Mouse (Mus musculus) forebrain, embryonic 15.5 days (tissue): ENCODE results near the gene 4930432K21Rik. TPM values are rescaled to one million over a fixed set of nuclear protein-coding genes. Genes with fewer than 3 reads are reported as not detected.

Experiments used
- ATAC-seq: fragments of 200-750 bp; cut with Nextera tagmentation; replicated peaks from 2 replicates; pipeline ENCODE4 v1.8.0; 2017; ENCODE audit warnings: mild to moderate bottlenecking, moderate TSS enrichment, moderate library complexity
- H3K27ac ChIP-seq: fragments of 300-500 bp; sonication (generic); replicated peaks from 2 replicates; pipeline ENCODE4 v1.5.1; 2015; ENCODE audit warnings: mild to moderate bottlenecking, inconsistent platforms
- H3K27me3 ChIP-seq: fragments of 300-500 bp; sonication (generic); 2 replicates; pipeline ENCODE4 v1.6.1; 2015; ENCODE audit warnings: inconsistent platforms
- H3K36me3 ChIP-seq: fragments of 300-500 bp; sonication (generic); 2 replicates; pipeline ENCODE4 v1.6.1; 2015; ENCODE audit warnings: mild to moderate bottlenecking, inconsistent platforms
- H3K4me1 ChIP-seq: fragments of 300-500 bp; sonication (generic); 2 replicates; pipeline ENCODE4 v1.6.1; 2015; ENCODE audit warnings: inconsistent platforms
- H3K4me2 ChIP-seq: fragments of 300-500 bp; sonication (generic); replicated peaks from 2 replicates; pipeline ENCODE4 v1.6.1; 2015; ENCODE audit warnings: mild to moderate bottlenecking, inconsistent platforms
- H3K4me3 ChIP-seq: fragments of 300-500 bp; sonication (generic); 2 replicates; pipeline ENCODE4 v1.5.1; 2015; ENCODE audit warnings: mild to moderate bottlenecking, inconsistent platforms
- H3K9ac ChIP-seq: fragments of 300-500 bp; sonication (generic); replicated peaks from 2 replicates; pipeline ENCODE4 v1.6.1; 2015; ENCODE audit warnings: mild to moderate bottlenecking, inconsistent platforms
- H3K9me3 ChIP-seq: fragments of 300-500 bp; sonication (generic); 2 replicates; pipeline ENCODE4 v1.6.1; 2016; ENCODE audit warnings: inconsistent platforms
- WGBS: fragments of 180-500 bp; shearing (Covaris S2); methylation state at CpG from one replicate; pipeline ENCODE4 v1.1.7; 2015; ENCODE audit warnings: mixed read lengths; 5-methylcytosine and 5-hydroxymethylcytosine counted together
- polyA plus RNA-seq: library from polyadenylated mRNA; unstranded; fragments of >200 nt; fragmentation: Nextera tagmentation; extraction: Ambion mirVana; gene quantifications from 2 replicates; pipeline ENCODE4 v1.2.1, GENCODE M21; 2015

The 4930432K21Rik gene
- polyA plus RNA-seq, 1 experiment from 2014 or later = 2.7 TPM

DNA sequence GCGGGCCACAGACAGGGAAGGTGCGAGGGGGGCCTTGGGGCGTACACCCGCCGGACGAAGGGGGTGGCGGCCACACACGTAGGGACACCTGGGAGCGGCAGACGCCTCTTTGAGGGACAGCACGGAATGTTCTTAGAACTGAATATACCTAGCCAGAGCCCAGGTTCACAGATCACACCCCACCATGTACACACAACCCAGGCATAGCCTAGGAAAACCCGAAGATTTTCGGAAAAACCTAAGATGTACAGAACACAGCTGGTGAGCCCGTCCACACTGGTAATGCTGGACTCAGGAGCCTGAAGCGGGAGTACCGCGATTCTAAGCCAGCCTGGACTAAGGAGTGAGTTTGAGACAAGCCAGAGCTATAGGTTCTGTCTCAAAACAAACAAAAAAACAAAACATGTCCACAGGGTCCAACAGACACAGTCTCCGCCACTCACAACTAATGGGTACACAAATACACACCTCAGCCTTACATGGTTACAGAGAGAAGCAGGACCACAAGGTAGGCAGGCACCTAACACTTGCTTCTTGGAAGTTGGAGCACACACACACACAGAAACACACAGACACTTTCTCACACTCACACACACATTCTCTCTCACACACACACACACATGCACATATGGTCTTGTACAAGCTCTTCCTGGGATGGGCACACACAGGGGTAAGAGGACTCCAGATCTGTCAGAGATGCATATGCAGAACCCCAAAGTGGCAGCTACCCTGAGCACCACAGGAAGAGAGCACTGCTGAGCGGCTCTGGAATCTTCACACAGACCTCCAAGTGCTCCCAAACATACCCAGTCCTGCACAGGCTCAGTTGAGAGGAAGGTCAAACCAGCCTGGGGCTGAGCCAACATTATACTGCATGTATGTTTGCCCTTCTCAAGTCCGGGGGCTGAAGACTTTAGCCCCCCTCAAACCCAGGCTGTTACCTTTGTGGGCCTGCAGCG, 36.5 kb downstream of the 4930432K21Rik start:
- H3K27ac ChIP-seq = peak overlapping the region; percentile 96
- peak overlapping the region; percentile 78 for H3K4me3 ChIP-seq
- H3K4me1 ChIP-seq = peaks cover 54% of the 10 kb centered on the region
- no peaks in the 10 kb centered on the region for H3K36me3 ChIP-seq
- H3K9ac ChIP-seq = peak overlapping the region; percentile 98
- peak overlapping the region; percentile 82 for H3K4me2 ChIP-seq
- H3K9me3 ChIP-seq = no peaks in the 10 kb centered on the region
- 13% methylated on average over 21 of the region's 21 CpGs for WGBS
- peak; percentile 27 for ATAC-seq
- H3K27me3 ChIP-seq = no peaks in the 10 kb centered on the region; the same call in 1 of the 2 replicates

DNA sequence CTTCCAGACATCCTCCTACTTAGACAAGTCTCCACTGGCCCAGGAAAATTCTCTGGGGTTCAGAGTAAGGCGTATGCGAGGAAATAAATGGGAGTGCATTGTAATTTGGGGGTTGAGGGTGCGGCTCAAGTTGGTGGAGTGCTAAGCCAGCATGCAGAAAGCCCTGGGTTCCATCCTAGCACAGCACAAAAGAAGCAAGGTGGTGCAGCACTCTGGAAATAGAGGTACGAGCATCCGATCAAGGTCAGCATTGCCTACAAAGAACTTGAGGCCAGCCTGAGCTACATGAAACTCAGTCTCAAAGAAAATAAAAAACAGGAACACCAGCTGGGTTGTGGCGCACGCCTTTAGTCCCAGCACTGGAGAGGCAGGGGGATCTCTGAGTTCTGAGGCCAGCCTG, 37.3 kb downstream of the 4930432K21Rik start, which contains the start of gene Nanos3:
Nanos3 (minus strand) TSS at position 101 of the 400 bp plus-strand sequence.
- Histone ChIP-seq H3K4me2 (peak within 1 kb of the TSS; percentile 82), H3K9ac (peak within 1 kb of the TSS; percentile 98), H3K4me3 (peak within 1 kb of the TSS; percentile 78), H3K27me3 (no peaks in the 10 kb centered on the region; the same call in 1 of the 2 replicates), H3K4me1 (peaks cover 46% of the 10 kb centered on the region), H3K9me3 (no peaks in the 10 kb centered on the region), H3K36me3 (no peaks in the 10 kb centered on the region), H3K27ac (peak within 1 kb of the TSS; percentile 96)
- ATAC-seq = no peak
- 95% methylated on average over 7 of the region's 7 CpGs for WGBS

DNA sequence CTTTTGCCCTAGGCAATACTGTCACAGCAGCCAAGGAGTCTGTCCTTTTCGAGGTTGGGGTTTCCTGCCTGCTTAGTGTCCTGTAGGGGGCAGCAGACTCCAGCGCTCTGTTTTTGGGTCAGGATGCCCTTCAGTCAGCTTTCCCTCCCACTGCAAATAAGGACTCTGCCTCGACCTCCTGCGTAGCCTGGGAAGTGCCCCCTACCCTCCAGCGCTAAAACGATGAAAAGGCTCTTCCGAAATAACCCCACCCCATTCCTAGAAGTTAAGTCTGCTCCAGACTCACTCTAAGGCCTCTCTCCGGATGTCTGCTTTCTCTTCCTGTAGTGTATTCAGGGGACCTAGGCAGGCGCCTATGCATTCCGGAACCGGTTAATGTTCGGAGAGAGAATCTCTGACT, 38.7 kb downstream of the 4930432K21Rik start:
- H3K4me2 ChIP-seq = peak overlapping the region; percentile 63
- H3K9me3 ChIP-seq = no peaks in the 10 kb centered on the region
- H3K27me3 ChIP-seq = no peaks in the 10 kb centered on the region; the same call in 1 of the 2 replicates
- H3K27ac ChIP-seq = 0 out of 2 replicates have a peak overlapping the region, but pooled peaks have one; percentile 28
- peaks cover 35% of the 10 kb centered on the region for H3K4me1 ChIP-seq
- ATAC-seq = no peak; the same call in 1 of the 2 replicates
- peak overlapping the region; percentile 30 for H3K4me3 ChIP-seq
- 1% methylated on average over 12 of the region's 12 CpGs for WGBS
- no peaks in the 10 kb centered on the region for H3K36me3 ChIP-seq
- H3K9ac ChIP-seq = peak overlapping the region; percentile 36

DNA sequence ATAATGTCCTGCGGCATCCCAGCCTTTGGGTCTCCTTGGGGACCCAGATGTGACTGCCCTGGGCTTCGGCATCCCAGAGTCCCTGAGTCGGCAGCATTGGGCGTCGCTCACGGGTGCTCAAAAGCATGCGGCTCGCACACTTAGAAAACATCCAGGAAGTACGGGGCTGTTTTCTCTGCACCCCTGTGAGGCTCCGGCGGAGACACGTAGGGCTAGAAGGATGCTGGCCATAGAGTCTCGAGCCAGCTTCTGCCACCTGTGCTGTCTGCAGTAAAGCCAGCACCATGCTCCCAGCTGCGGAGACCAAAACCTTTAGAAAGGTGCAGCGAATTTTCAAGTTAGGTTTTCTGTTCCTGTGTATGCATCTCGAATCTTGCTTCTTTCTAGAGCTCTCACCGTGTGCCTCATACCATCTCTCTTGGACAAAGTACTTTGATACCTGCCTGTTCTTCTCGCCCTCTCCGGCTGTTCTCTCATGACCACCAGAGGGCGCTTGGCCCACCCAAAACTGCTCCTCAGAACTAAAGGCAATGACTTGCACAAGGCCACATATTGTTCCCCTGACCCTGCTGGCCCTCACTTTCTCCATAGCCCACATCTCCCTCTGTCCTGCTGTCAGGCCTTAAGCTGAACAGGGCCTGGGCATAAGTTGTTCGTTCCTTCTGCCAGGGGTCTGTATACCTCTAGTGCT, 39.4 kb downstream of the 4930432K21Rik start:
- no peak for ATAC-seq
- WGBS = 4% methylated on average over 21 of the region's 21 CpGs
- Histone ChIP-seq H3K4me1 (peaks cover 36% of the 10 kb centered on the region), H3K9ac (peak overlapping the region; percentile 36), H3K4me2 (peak overlapping the region; percentile 63), H3K9me3 (no peaks in the 10 kb centered on the region), H3K36me3 (no peaks in the 10 kb centered on the region), H3K27me3 (no peaks in the 10 kb centered on the region; the same call in 1 of the 2 replicates), H3K4me3 (peak overlapping the region; percentile 30), H3K27ac (0 out of 2 replicates have a peak overlapping the region, but pooled peaks have one; percentile 28)

DNA sequence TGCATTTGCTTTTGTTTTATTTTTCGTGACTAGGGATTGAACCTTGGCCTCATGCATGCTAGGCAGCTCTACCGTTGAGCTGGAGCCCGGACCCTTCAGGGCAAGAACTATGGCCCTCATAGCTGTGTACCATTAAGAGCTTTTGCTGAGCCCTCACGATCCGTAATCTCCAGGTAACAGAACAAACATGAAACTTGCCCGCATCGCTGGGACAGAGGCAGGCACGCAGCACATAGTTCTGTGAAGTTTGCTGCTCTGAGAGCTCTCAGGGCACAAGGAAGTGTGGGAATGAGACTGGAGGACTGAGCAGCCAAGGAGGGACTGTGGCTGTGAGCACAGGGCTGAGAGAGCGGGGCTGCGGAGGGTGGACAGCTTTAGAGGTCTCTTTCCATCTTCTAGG, 40.8 kb downstream of the 4930432K21Rik start:
- WGBS = 89% methylated on average over 10 of the region's 10 CpGs
- Histone ChIP-seq H3K27ac (no peak overlapping the region), H3K27me3 (no peaks in the 10 kb centered on the region; the same call in 1 of the 2 replicates), H3K36me3 (no peaks in the 10 kb centered on the region), H3K9me3 (no peaks in the 10 kb centered on the region), H3K4me2 (no peak overlapping the region), H3K4me1 (peaks cover 35% of the 10 kb centered on the region), H3K4me3 (no peak overlapping the region), H3K9ac (no peak overlapping the region)
- ATAC-seq = no peak

DNA sequence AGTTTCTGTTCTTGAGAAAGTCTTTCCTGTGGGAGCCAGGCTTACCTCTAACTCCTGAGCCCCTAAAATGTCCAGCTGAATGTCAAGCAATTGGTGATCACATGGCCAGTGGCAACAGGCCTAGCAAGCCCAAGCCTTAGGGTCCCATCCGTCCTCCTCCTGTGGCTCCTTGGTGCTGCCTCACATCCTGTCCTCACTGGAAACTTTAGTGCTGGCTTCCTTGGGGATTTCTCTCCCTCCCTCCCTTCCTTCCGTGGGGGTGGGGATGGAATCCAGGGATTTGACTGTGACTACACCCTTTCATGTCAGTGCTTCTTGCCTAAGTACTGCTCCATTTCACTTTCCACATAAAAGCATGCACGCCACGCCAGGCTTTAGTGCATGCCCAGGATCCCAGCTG, 41.8 kb downstream of the 4930432K21Rik start:
- ATAC-seq = no peak
- no peaks in the 10 kb centered on the region for H3K36me3 ChIP-seq

DNA sequence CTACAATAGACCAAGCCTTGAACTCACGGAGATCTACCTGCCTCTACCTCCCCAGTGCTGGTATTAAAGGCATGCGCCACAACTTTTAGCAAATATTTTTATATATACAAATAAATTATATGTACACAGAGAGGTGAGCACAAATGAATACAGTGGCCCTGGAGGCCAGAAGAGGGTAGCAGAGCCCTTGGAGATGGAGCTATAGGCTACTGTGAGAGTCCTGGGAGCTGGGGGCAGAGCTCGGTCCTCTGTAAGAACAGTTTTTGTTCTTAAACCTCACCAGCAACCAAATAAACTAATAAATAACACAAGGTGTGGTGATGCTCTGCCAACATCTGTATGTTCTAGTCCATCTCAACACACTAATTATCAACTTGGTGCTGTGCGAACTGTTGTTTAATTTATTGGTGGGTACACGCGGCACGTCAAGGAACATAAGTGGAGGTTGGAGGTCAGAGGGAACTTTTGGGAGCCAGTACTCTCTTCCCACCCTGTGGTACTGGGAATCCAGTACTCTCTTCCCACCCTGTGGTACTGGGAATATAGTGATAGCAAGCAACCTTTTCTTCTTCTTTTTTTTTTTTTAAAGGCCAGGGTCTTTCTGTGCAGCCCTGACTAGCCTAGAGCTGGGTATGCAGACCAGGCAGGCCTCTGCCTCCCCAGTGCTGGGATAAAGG, 42.5 kb downstream of the 4930432K21Rik start:
- Histone ChIP-seq H3K9ac (no peak overlapping the region), H3K27me3 (no peaks in the 10 kb centered on the region; the same call in 1 of the 2 replicates), H3K4me3 (no peak overlapping the region), H3K4me2 (no peak overlapping the region), H3K4me1 (peaks cover 24% of the 10 kb centered on the region), H3K36me3 (no peaks in the 10 kb centered on the region), H3K27ac (no peak overlapping the region), H3K9me3 (no peaks in the 10 kb centered on the region)
- no peak for ATAC-seq
- WGBS = 95% methylated on average over 7 of the region's 7 CpGs

More for the DNA sequence above, 41.8 kb downstream of the 4930432K21Rik start:
- H3K4me2 ChIP-seq = no peak overlapping the region
- H3K27ac ChIP-seq = no peak overlapping the region
- peaks cover 27% of the 10 kb centered on the region for H3K4me1 ChIP-seq
- 62% methylated on average over 4 of the region's 4 CpGs for WGBS
- H3K9ac ChIP-seq = no peak overlapping the region
- H3K9me3 ChIP-seq = no peaks in the 10 kb centered on the region
- H3K27me3 ChIP-seq = no peaks in the 10 kb centered on the region; the same call in 1 of the 2 replicates
- no peak overlapping the region for H3K4me3 ChIP-seq

DNA sequence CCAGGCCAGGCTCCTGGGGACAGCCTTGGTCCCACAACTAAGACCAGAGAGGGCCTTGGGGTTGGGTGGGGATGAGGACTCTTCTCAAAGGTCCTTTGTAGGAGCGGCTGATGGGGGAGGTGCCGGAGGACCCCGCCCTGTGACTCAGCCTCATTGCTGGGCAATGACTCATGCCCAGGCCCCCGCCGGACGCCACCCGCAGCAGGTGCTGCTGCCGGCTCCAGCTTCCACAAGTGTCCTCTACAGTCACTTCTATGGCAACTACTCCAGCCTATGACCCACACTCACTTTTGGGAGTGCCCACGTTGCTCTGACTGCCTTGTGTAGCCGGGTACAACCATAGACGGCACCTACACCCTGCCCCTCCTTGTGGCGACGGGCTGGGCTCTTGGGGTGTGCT, 44.2 kb downstream of the 4930432K21Rik start:
- H3K4me3 ChIP-seq = no peak overlapping the region
- H3K36me3 ChIP-seq = no peaks in the 10 kb centered on the region
- no peaks in the 10 kb centered on the region for H3K9me3 ChIP-seq
- no peaks in the 10 kb centered on the region; the same call in 1 of the 2 replicates for H3K27me3 ChIP-seq
- peak; percentile 35; the same call in 1 of the 2 replicates for ATAC-seq
- peak overlapping the region; percentile 29; the same call in 1 of the 2 replicates for H3K4me2 ChIP-seq
- peak overlapping the region; percentile 52 for H3K27ac ChIP-seq
- H3K4me1 ChIP-seq = peaks cover 19% of the 10 kb centered on the region
- 36% methylated on average over 13 of the region's 13 CpGs for WGBS
- H3K9ac ChIP-seq = no peak overlapping the region

DNA sequence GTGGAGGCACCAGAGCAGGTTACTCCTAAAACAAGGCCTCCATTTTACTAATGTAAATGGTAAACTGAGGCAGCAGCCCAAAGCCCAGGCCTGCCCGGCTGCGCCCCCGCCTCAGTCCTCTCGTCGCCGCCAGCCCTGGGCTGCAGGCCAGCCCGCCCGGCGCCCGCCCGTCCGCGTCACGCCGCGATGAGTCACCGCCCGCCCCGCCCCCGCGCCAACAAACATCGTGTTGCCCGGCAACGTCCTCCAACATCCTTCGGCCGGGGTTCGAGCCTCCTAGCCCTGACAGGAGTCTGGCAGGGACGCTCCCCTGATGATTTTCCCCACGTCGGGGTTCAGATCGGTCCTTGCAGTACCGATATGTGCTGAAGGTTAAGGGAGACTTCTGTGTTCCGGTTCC, 44.7 kb downstream of the 4930432K21Rik start:
- peak overlapping the region; percentile 16 for H3K4me3 ChIP-seq
- no peaks in the 10 kb centered on the region; the same call in 1 of the 2 replicates for H3K27me3 ChIP-seq
- WGBS = 3% methylated on average over 33 of the region's 33 CpGs
- peak overlapping the region; percentile 29 for H3K4me2 ChIP-seq
- H3K4me1 ChIP-seq = peaks cover 21% of the 10 kb centered on the region
- no peaks in the 10 kb centered on the region for H3K9me3 ChIP-seq
- H3K27ac ChIP-seq = 0 out of 2 replicates have a peak overlapping the region, but pooled peaks have one; percentile 52
- H3K9ac ChIP-seq = peak overlapping the region; percentile 13; the same call in 1 of the 2 replicates
- H3K36me3 ChIP-seq = no peaks in the 10 kb centered on the region
- peak; percentile 42; the same call in 1 of the 2 replicates for ATAC-seq

DNA sequence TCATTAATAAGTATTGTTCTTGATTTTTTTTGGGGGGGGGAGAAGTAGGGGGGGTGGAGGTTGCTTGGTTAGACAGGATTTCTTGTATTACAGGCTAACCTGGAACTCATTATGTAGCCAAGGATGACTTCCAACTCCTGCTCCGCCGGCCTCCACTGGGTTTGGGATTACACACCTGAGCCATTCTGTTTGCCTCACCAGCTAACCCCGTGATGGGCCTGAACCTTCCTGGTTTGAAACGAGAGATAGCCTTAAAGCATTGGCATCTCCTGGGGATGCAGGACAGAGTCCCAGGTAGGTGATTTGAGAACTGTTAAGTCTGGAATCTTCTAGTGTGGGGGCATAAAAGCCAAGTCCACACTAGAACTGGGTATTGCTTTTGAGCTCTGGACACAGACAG, 45.3 kb downstream of the 4930432K21Rik start:
- Histone ChIP-seq H3K4me3 (no peak overlapping the region), H3K4me1 (peaks cover 27% of the 10 kb centered on the region), H3K27me3 (no peaks in the 10 kb centered on the region), H3K27ac (no peak overlapping the region), H3K9ac (no peak overlapping the region), H3K36me3 (no peaks in the 10 kb centered on the region), H3K9me3 (no peaks in the 10 kb centered on the region), H3K4me2 (no peak overlapping the region)
- 72% methylated on average over 4 of the region's 4 CpGs for WGBS
- ATAC-seq = no peak

DNA sequence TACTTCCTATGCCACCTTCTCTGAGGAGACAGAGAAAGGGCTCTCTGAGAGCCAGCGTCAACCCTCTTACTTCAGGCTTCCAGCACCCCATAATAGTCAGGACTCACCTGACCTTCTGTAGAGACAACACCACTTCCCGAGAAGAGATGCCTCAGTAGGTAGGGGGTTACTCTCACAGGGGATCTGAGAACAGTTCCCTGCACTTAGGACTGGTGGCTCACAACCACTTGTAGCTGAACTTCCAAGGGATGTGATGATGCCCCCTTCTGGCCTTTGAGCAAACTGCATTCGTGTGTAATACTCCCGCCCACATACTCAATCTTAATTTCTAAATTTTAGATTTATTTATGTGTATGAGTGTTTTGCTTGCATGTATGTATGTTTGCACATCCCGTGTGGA, 45.7 kb downstream of the 4930432K21Rik start:
- no peak overlapping the region for H3K4me3 ChIP-seq
- no peak overlapping the region for H3K27ac ChIP-seq
- no peak for ATAC-seq
- no peaks in the 10 kb centered on the region for H3K27me3 ChIP-seq
- H3K9ac ChIP-seq = no peak overlapping the region
- 85% methylated on average over 5 of the region's 5 CpGs for WGBS
- peaks cover 31% of the 10 kb centered on the region for H3K4me1 ChIP-seq
- no peaks in the 10 kb centered on the region for H3K9me3 ChIP-seq
- no peak overlapping the region for H3K4me2 ChIP-seq
- H3K36me3 ChIP-seq = no peaks in the 10 kb centered on the region
